Mouse (Mus musculus) MEL (cell line): ENCODE measurements around the gene Pgrmc1. TPM values are rescaled to one million over a fixed set of nuclear protein-coding genes. Genes with fewer than 3 reads are reported as not detected.
A peak's percentile ranks its signal among the peaks of the same experiment; 100 is the strongest.

Experiments
- DNase-seq: peaks from one replicate; pipeline ENCODE4 v3.0.0; 2011; ENCODE audit warnings: low read depth, low spot score
- H3K27ac ChIP-seq: 2 replicates; pipeline ENCODE4 v1.5.1; 2012; ENCODE audit warnings: low read depth, mild to moderate bottlenecking, control low read depth, low read length, moderate library complexity; ENCODE audit not compliant: control insufficient read depth
- H3K27me3 ChIP-seq, 2 experiments: fragments of 150-350 bp in 1 of 2; sonication (generic) in 1 of 2; 2 replicates each; pipeline ENCODE4 v1.6.1; 2012; ENCODE audit warnings: low read length in 2 of 2, mild to moderate bottlenecking in 2 of 2, improper control_type of control experiment in 1 of 2, moderate library complexity in 1 of 2; ENCODE audit not compliant: insufficient read depth in 2 of 2, control insufficient read depth in 1 of 2
- H3K36me3 ChIP-seq, 2 experiments: 2 replicates each; pipeline ENCODE4 v1.6.1; 2012 to 2014; ENCODE audit warnings: low read length in 2 of 2, improper control_type of control experiment in 1 of 2, inconsistent platforms in 1 of 2, mild to moderate bottlenecking in 1 of 2; ENCODE audit not compliant: insufficient read depth in 2 of 2, control insufficient read depth in 1 of 2
- H3K4me1 ChIP-seq, 2 experiments: fragments of 150-350 bp in 1 of 2; sonication (generic) in 1 of 2; 2 replicates each; pipeline ENCODE4 v1.6.1; 2012; ENCODE audit warnings: low read length in 2 of 2, improper control_type of control experiment in 1 of 2, mild to moderate bottlenecking in 1 of 2; ENCODE audit not compliant: insufficient read depth in 2 of 2, control insufficient read depth in 1 of 2
- H3K4me3 ChIP-seq, 2 experiments: fragments of 150-350 bp in 1 of 2; sonication (generic) in 1 of 2; 2 replicates each; pipeline ENCODE4 v1.5.1; 2012; ENCODE audit warnings: low read depth in 2 of 2, low read length in 2 of 2, mild to moderate bottlenecking in 2 of 2, moderate library complexity in 2 of 2, control low read depth in 1 of 2, improper control_type of control experiment in 1 of 2; ENCODE audit not compliant: control insufficient read depth in 1 of 2, insufficient read depth in 1 of 2
- H3K79me2 ChIP-seq: 2 replicates; pipeline ENCODE4 v1.6.1; 2012; ENCODE audit warnings: mild to moderate bottlenecking, low read length, moderate library complexity; ENCODE audit not compliant: control insufficient read depth, poor library complexity, insufficient read depth
- H3K9ac ChIP-seq: 2 replicates; pipeline ENCODE4 v1.6.1; 2012; ENCODE audit warnings: low read depth, mild to moderate bottlenecking, control low read depth, low read length, moderate library complexity; ENCODE audit not compliant: control insufficient read depth, poor library complexity, severe bottlenecking
- H3K9me3 ChIP-seq: fragments of 150-350 bp; sonication (generic); replicated peaks from 2 replicates; pipeline ENCODE4 v1.6.1; 2012; ENCODE audit warnings: mild to moderate bottlenecking, low read length, improper control_type of control experiment, moderate library complexity; ENCODE audit not compliant: insufficient read depth
- CTCF ChIP-seq, 3 experiments: IDR thresholded peaks in 2 of 3; conservative IDR thresholded peaks in 1 of 3; 2 replicates each; pipeline ENCODE4 v1.5.1; 2011 to 2012; ENCODE audit warnings: low read length in 3 of 3, low read depth in 2 of 3, mild to moderate bottlenecking in 2 of 3, improper control_type of control experiment in 1 of 3, inconsistent platforms in 1 of 3, mixed read lengths in 1 of 3, moderate library complexity in 1 of 3; ENCODE audit not compliant: control insufficient read depth in 1 of 3, insufficient read depth in 1 of 3, poor library complexity in 1 of 3, severe bottlenecking in 1 of 3
- E2F4 ChIP-seq: IDR thresholded peaks from 2 replicates; pipeline ENCODE4 v1.6.1; 2011; ENCODE audit warnings: low read depth, low read length, improper control_type of control experiment, borderline replicate concordance
- GABPA ChIP-seq: IDR thresholded peaks from 2 replicates; pipeline ENCODE4 v1.6.1; 2012; ENCODE audit warnings: low read depth, mild to moderate bottlenecking, inconsistent platforms, low read length, improper control_type of control experiment, moderate library complexity
- JUND ChIP-seq: IDR thresholded peaks from 2 replicates; pipeline ENCODE4 v1.6.1; 2011; ENCODE audit warnings: low read depth, mild to moderate bottlenecking, improper control_type of control experiment, low read length
- MAFK ChIP-seq: IDR thresholded peaks from 2 replicates; pipeline ENCODE4 v1.6.1; 2011; ENCODE audit warnings: low read depth, mild to moderate bottlenecking, low read length, improper control_type of control experiment, borderline replicate concordance
- MEF2A ChIP-seq: IDR thresholded peaks from 2 replicates; pipeline ENCODE4 v1.6.1; 2014; ENCODE audit warnings: low read depth, mild to moderate bottlenecking, inconsistent platforms, low read length, improper control_type of control experiment; ENCODE audit not compliant: poor library complexity, insufficient replicate concordance, severe bottlenecking; ENCODE audit errors: extremely low read depth
- MYB ChIP-seq: IDR thresholded peaks from 2 replicates; pipeline ENCODE4 v1.6.1; 2011; ENCODE audit warnings: mild to moderate bottlenecking, low read depth, low read length, improper control_type of control experiment
- POLR2A ChIP-seq, 2 experiments: IDR thresholded peaks; 2 replicates each; pipeline ENCODE4 v1.6.1; 2011 to 2012; ENCODE audit warnings: low read length in 2 of 2, mild to moderate bottlenecking in 2 of 2, control low read depth in 1 of 2, improper control_type of control experiment in 1 of 2, low read depth in 1 of 2, moderate library complexity in 1 of 2; ENCODE audit not compliant: control insufficient read depth in 1 of 2, insufficient read depth in 1 of 2, poor library complexity in 1 of 2
- POLR2AphosphoS2 ChIP-seq: IDR thresholded peaks from 2 replicates; pipeline ENCODE4 v1.6.1; 2011; ENCODE audit warnings: low read length, improper control_type of control experiment
- RAD21 ChIP-seq: IDR thresholded peaks from 2 replicates; pipeline ENCODE4 v1.6.1; 2011; ENCODE audit warnings: mild to moderate bottlenecking, low read depth, low read length, improper control_type of control experiment
- SMC3 ChIP-seq: IDR thresholded peaks from 2 replicates; pipeline ENCODE4 v1.6.1; 2011; ENCODE audit warnings: low read depth, low read length, improper control_type of control experiment
- TAL1 ChIP-seq: IDR thresholded peaks from 2 replicates; pipeline ENCODE4 v1.6.1; 2012; ENCODE audit warnings: mild to moderate bottlenecking, inconsistent platforms, low read length, moderate library complexity, mixed read lengths
- TBP ChIP-seq: IDR thresholded peaks from 2 replicates; pipeline ENCODE4 v1.8.0; 2011; ENCODE audit warnings: low read depth, low read length, improper control_type of control experiment
- TCF12 ChIP-seq: IDR thresholded peaks from 2 replicates; pipeline ENCODE4 v1.6.1; 2014; ENCODE audit warnings: low read depth, mild to moderate bottlenecking, inconsistent platforms, low read length, improper control_type of control experiment, moderate library complexity
- USF1 ChIP-seq: IDR thresholded peaks from 2 replicates; pipeline ENCODE4 v1.6.1; 2014; ENCODE audit warnings: low read depth, mild to moderate bottlenecking, inconsistent platforms, low read length, improper control_type of control experiment, moderate library complexity
- USF2 ChIP-seq, 2 experiments: IDR thresholded peaks; 2 replicates each; pipeline ENCODE4 v1.6.1; 2011 to 2012; ENCODE audit warnings: improper control_type of control experiment in 2 of 2, low read length in 2 of 2, borderline replicate concordance in 1 of 2, inconsistent platforms in 1 of 2, low read depth in 1 of 2, mild to moderate bottlenecking in 1 of 2; ENCODE audit not compliant: insufficient read depth in 1 of 2
- ZC3H11A ChIP-seq: IDR thresholded peaks from 2 replicates; pipeline ENCODE4 v1.6.1; 2012; ENCODE audit warnings: low read depth, mild to moderate bottlenecking, inconsistent platforms, low read length, improper control_type of control experiment
- ZNF384 ChIP-seq: IDR thresholded peaks from 2 replicates; pipeline ENCODE4 v1.6.1; 2012; ENCODE audit warnings: low read depth, mild to moderate bottlenecking, inconsistent platforms, low read length, improper control_type of control experiment
- polyA plus RNA-seq, 2 experiments: library from polyadenylated mRNA; stranded (reverse) in 1 of 2; unstranded in 1 of 2; fragments of >175 nt in 1 of 2; fragments of >200 nt in 1 of 2; gene quantifications; 2 replicates each; pipeline versions ENCODE4 v1.2.1 to v1.2.4; 2012; ENCODE audit warnings: low replicate concordance in 2 of 2, low read depth in 1 of 2; ENCODE audit not compliant: insufficient read length in 2 of 2, insufficient read depth in 1 of 2, missing spikeins in 1 of 2
- total RNA-seq: library from RNA; depleted of rRNA; stranded (reverse); fragments of 300-350 nt; gene quantifications from 2 replicates; pipeline ENCODE4 v1.2.3, GENCODE M21; 2012

Gene Pgrmc1
- total and polyA plus RNA-seq, 3 experiments: 78.9 to 97.1 (median 88.3) TPM

GRCm38 (mm10) chrX:36561650-36562049 is 36.4 kb upstream of the Pgrmc1 start:
- Histone ChIP-seq H3K4me1 (peaks cover 2% of the 10 kb centered on the region in 2 experiments; a peak in 2 of 4 replicates), H3K4me3 (peak overlapping the region; percentile 65 to 75), H3K79me2 (no peaks in the 10 kb centered on the region), H3K9me3 (no peaks in the 10 kb centered on the region), H3K27ac (no peak overlapping the region), H3K27me3 (peaks cover 0 to 3% of the 10 kb centered on the region in 2 experiments; a peak in 3 of 4 replicates), H3K36me3 (peaks cover 0 to 8% of the 10 kb centered on the region in 2 experiments; a peak in 2 of 4 replicates), H3K9ac (peak overlapping the region; percentile 71)
- DNase-seq: peak; percentile 75
- TF ChIP-seq SMC3 (peak; percentile 75), CTCF (IDR thresholded peaks at IDR 0.05 in 2 of 3, conservative IDR thresholded peaks at IDR 0.05 in 1 of 3; ENCODE audit: control insufficient read depth in 1 of 3, insufficient read depth in 1 of 3, low read depth in 2 of 3, low read length in 3 of 3, poor library complexity in 1 of 3, severe bottlenecking in 1 of 3) (peak; percentile 60 to 72 (median 64)), TAL1 (no peak), TBP (no peak), ZC3H11A (peak; percentile 37), RAD21 (peak; percentile 64), E2F4 (no peak)

- no peak for DNase-seq
- H3K36me3 ChIP-seq: peaks cover 0 to 8% of the 10 kb centered on the region in 2 experiments; a peak in 2 of 4 replicates
- TF ChIP-seq JUND (no peak), ZNF384 (peak; percentile 66)
- TF ChIP-seq, all 39 proteins: peak for 1
- Histone ChIP-seq H3K27me3 (peaks cover 0 to 3% of the 10 kb centered on the region in 2 experiments; a peak in 3 of 4 replicates), H3K9me3 (no peaks in the 10 kb centered on the region), H3K9ac (peak overlapping the region; percentile 71), H3K27ac (no peak overlapping the region), H3K4me1 (peaks cover 2% of the 10 kb centered on the region in 2 experiments; a peak in 2 of 4 replicates), H3K4me3 (peak overlapping the region; percentile 65 to 75), H3K79me2 (no peaks in the 10 kb centered on the region)
Observed at GRCm38 (mm10) chrX:36562079-36562478, 35.9 kb upstream of the Pgrmc1 start.

- Histone ChIP-seq H3K4me3 (no peak overlapping the region), H3K9ac (no peak overlapping the region), H3K9me3 (no peaks in the 10 kb centered on the region), H3K27ac (no peak overlapping the region), H3K79me2 (no peaks in the 10 kb centered on the region), H3K36me3 (peaks cover 0 to 5% of the 10 kb centered on the region in 2 experiments; a peak in 2 of 4 replicates), H3K27me3 (no peaks in the 10 kb centered on the region), H3K4me1 (peaks cover 0 to 5% of the 10 kb centered on the region in 2 experiments; a peak in 3 of 4 replicates)
- no peak for TF ChIP-seq POLR2A (IDR thresholded peaks at IDR 0.05; ENCODE audit: control insufficient read depth in 1 of 2, insufficient read depth in 1 of 2, low read depth in 1 of 2, low read length in 2 of 2, poor library complexity in 1 of 2)
- TF ChIP-seq ZNF384: no peak
- TF ChIP-seq USF2 (IDR thresholded peaks at IDR 0.05; ENCODE audit: borderline replicate concordance in 1 of 2, insufficient read depth in 1 of 2, low read depth in 1 of 2, low read length in 2 of 2): no peak
- TF ChIP-seq USF1: no peak
- TF ChIP-seq POLR2AphosphoS2: no peak
- no peak for TF ChIP-seq CTCF (IDR thresholded peaks at IDR 0.05 in 2 of 3, conservative IDR thresholded peaks at IDR 0.05 in 1 of 3; ENCODE audit: control insufficient read depth in 1 of 3, insufficient read depth in 1 of 3, low read depth in 2 of 3, low read length in 3 of 3, poor library complexity in 1 of 3, severe bottlenecking in 1 of 3)
- no peak for TF ChIP-seq GABPA
- no peak for TF ChIP-seq MAFK
- TF ChIP-seq MYB: no peak
- no peak for TF ChIP-seq TCF12
- TF ChIP-seq MEF2A: no peak
- DNase-seq: no peak
Observed at GRCm38 (mm10) chrX:36586629-36587303, 11.2 kb upstream of the Pgrmc1 start.
